Mouse (Mus musculus) embryonic fibroblast, embryonic 13.5 days (primary cell): Measurements from ENCODE around the gene Hectd4. TPM values are rescaled to one million over a fixed set of nuclear protein-coding genes. Genes with fewer than 3 reads are reported as not detected.
"Not testable (repeated sequence)": the region's sequence is repeated elsewhere in the genome, so short reads cannot be mapped to it uniquely, and the experiment has no call there.

Experiments
- H3K27ac ChIP-seq: 2 replicates; pipeline ENCODE4 v1.5.1; 2012; ENCODE audit warnings: low read length, control low read depth, inconsistent platforms; ENCODE audit not compliant: insufficient read depth
- H3K4me1 ChIP-seq: 2 replicates; pipeline ENCODE4 v1.6.1; 2011; ENCODE audit warnings: low read length; ENCODE audit not compliant: control insufficient read depth, insufficient read depth
- H3K4me3 ChIP-seq: 2 replicates; pipeline ENCODE4 v1.5.1; 2011; ENCODE audit warnings: mild to moderate bottlenecking, control low read depth, low read length; ENCODE audit not compliant: insufficient read depth
- CTCF ChIP-seq: IDR thresholded peaks from 2 replicates; pipeline ENCODE4 v1.5.1; 2011; ENCODE audit warnings: mild to moderate bottlenecking, control low read depth, low read length, moderate library complexity, borderline replicate concordance; ENCODE audit not compliant: insufficient read depth
- POLR2A ChIP-seq: IDR thresholded peaks from 2 replicates; pipeline ENCODE4 v1.6.1; 2011; ENCODE audit warnings: low read depth, mild to moderate bottlenecking, control low read depth, low read length, moderate library complexity
- polyA plus RNA-seq: library from polyadenylated mRNA; stranded (reverse); fragments of >200 nt; gene quantifications from 2 replicates; pipeline ENCODE4 v1.2.4, GENCODE M21; 2011; ENCODE audit warnings: low read depth; ENCODE audit not compliant: missing spikeins, insufficient read length

Gene Hectd4
- polyA plus RNA-seq, 1 experiment = 17.2 TPM

DNA sequence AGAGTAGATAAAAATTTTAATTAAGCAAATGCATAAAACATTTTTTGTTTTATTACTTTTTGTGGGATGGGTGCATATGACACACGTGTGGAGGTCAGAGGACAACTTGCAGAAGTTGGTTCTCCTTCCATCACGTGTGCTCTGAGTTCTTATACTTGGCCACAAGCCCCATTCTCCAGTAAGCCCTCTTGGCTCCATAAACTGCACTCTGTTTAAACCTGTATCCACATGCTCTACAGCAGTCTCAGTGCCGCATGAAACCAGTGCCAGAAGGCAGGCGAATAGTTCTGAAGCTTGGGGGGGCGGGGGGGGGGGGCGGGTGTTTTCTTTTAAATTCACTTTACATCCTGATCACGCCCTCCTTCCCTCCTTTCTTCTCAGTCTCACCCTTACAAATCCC lies 85.0 kb downstream of the Hectd4 start:
- Histone ChIP-seq H3K4me1 (no peaks in the 10 kb centered on the region), H3K27ac (no peak overlapping the region), H3K4me3 (no peak overlapping the region)
- TF ChIP-seq CTCF (no peak), POLR2A (no peak)

- no peaks in the 10 kb centered on the region for H3K4me1 ChIP-seq
- no peak overlapping the region for H3K4me3 ChIP-seq
- H3K27ac ChIP-seq = no peak overlapping the region
- TF ChIP-seq POLR2A = no peak
- TF ChIP-seq CTCF = no peak
Measured at GRCm38 (mm10) chr5:121307620-121308019, 87.6 kb downstream of the Hectd4 start.

GRCm38 (mm10) chr5:121311576-121311975 lies 91.6 kb downstream of the Hectd4 start:
- TF ChIP-seq CTCF = no peak
- no peak for TF ChIP-seq POLR2A
- no peaks in the 10 kb centered on the region for H3K4me1 ChIP-seq
- no peak overlapping the region for H3K4me3 ChIP-seq
- H3K27ac ChIP-seq = no peak overlapping the region

DNA sequence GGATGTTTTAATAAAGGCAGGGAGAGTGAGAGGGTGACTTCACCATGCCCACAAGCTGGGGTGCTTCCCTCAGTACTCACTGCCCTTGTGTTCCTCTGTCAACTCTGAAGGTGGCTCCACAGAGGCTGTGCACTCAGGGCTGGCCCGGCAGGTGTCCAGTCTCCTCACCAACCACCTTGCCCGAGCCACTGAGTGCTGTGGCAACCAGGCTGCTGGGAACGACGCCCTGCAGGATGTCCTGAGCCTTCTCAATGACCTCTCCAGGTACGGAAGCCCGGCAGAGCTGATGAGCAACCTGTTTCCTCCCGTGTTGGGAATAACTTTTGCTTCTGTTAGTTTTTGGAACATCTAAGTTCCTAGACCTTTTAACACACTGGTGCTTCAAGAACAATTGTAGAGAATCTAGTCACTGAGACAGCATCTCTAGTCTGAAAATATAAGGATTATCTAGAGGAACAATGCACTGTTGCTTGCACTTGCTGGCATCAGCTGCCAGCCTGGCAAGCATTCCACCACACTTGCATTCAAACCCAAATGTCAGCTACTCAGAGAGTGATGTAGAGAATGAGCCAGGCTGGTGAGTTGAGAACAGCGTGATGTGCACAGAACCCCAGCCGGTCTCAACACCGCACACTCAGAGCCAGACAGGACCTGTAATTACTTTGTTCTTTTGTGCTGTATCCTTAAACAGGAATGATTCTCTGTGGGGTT lies 93.9 kb downstream of the Hectd4 start:
- TF ChIP-seq CTCF (no peak), POLR2A (no peak)

GRCm38 (mm10) chr5:121326079-121326805 lies 106.2 kb downstream of the Hectd4 start:
- no peak for TF ChIP-seq CTCF
- no peak for TF ChIP-seq POLR2A
- no peak overlapping the region for H3K27ac ChIP-seq
- H3K4me1 ChIP-seq = no peaks in the 10 kb centered on the region
- no peak overlapping the region for H3K4me3 ChIP-seq

More for the DNA sequence above, 93.9 kb downstream of the Hectd4 start:
- Histone ChIP-seq H3K27ac (no peak overlapping the region), H3K4me1 (no peaks in the 10 kb centered on the region), H3K4me3 (no peak overlapping the region)

DNA sequence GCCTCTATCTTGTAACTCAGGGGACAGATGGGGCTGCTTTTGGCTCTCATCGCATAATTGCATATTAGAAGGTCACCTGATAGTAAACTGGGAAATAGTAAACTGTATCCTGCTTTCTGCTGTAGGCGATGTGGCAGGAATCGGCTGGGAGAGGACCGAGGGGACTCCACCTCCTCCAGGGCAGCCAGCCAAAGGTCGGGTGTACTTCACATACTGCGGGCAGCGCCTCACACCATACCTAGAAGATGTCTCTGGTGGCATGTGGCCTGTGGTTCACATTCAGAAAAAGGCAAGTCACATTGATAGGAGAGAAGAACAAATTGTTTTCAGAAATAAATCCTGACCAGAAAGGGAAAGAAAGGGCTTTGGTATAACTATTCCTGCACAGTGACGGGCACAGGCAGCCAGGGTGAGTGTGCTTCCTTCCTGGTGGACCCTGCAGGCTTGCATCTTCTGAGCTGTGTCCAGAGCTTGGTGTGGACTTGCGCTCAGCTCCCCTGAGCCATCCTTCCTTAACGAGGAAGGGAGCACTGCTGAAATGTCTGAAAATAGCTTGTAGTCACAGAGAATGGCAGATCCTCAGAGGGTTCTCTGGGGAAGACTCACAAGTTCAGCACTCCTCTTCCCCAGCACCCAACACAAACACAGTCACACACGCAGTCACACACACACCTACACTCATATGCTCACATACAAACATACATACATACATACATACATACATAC lies 109.5 kb downstream of the Hectd4 start:
- Histone ChIP-seq H3K4me1 (no peaks in the 10 kb centered on the region), H3K27ac (0 out of 2 replicates have a peak overlapping the region, but pooled peaks have one; percentile 24), H3K4me3 (peak overlapping the region; percentile 17; the same call in 1 of the 2 replicates)
- TF ChIP-seq CTCF (no peak), POLR2A (no peak)

GRCm38 (mm10) chr5:121330154-121330816 lies 110.3 kb downstream of the Hectd4 start:
- H3K4me3 ChIP-seq, H3K27ac ChIP-seq, H3K4me1 ChIP-seq: not testable (repeated sequence)

DNA sequence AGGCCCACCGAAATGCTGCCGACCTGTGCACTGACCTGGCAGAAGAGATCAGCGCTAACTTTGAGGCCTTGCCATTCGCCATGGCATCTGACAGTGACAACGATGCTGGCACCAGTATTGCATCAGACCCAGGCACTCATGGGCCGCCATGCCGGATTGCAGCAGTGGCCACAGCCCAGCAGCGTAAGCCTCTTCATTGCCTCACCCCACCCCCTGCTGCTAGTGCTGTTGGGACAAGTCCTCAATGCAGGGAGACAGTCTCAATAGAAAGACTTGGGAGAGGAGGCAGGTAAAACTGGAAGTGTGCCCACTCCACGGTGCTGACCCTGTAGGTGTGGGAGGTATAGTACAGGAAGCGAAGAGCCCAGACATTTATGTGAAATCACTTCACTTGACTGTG lies 111.7 kb downstream of the Hectd4 start:
- no peak for TF ChIP-seq POLR2A
- no peak for TF ChIP-seq CTCF
- H3K27ac ChIP-seq = no peak overlapping the region
- H3K4me1 ChIP-seq = no peaks in the 10 kb centered on the region
- H3K4me3 ChIP-seq = no peak overlapping the region

GRCm38 (mm10) chr5:121333976-121334375 lies 114.0 kb downstream of the Hectd4 start:
- TF ChIP-seq CTCF (no peak), POLR2A (no peak)
- Histone ChIP-seq H3K4me3 (no peak overlapping the region), H3K27ac (no peak overlapping the region), H3K4me1 (no peaks in the 10 kb centered on the region)

DNA sequence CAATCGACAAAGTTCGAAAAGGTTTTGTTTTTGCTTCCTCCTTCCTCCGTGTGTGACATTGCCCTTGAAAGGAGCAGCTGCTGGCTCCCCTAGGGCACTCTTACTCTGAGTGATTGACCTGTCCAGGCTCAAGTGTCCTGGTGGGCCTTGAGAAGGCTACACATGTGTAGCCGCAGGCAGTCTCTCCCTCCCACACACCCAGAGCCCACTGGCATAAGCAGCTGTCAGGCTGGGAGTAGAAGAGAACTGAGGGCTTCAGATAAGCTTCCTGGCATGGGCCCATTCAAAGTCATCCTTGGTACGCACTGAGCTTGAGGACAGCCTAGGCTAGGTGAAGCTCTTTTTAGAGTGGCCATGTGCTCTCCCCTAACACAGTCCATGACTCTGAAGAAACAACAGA lies 114.4 kb downstream of the Hectd4 start:
- H3K4me1 ChIP-seq = no peaks in the 10 kb centered on the region
- TF ChIP-seq CTCF = no peak
- TF ChIP-seq POLR2A = no peak
- no peak overlapping the region for H3K27ac ChIP-seq
- no peak overlapping the region for H3K4me3 ChIP-seq
